Mouse (Mus musculus) Patski (cell line): ENCODE results near the gene Slc25a5. TPM values are rescaled to one million over a fixed set of nuclear protein-coding genes. Genes with fewer than 3 reads are reported as not detected.

Source experiments
- ATAC-seq: fragments of 100-300 bp; one replicate; pipeline ENCODE4 v1.8.0; 2021
- CTCF ChIA-PET: fragments of 350-600 bp; sonication (Branson Sonifier 250); formaldehyde crosslinking; loops from one replicate; lab custom pipeline; 2022; ENCODE audit warnings: inconsistent platforms; lab: Charles Lee
- POLR2A ChIA-PET: fragments of 350-600 bp; sonication (Branson Sonifier 250); formaldehyde crosslinking; loops from one replicate; lab custom pipeline; 2022; ENCODE audit warnings: antibody characterized with exemption, inconsistent platforms; lab: Charles Lee
- DNase-seq: peaks from one replicate; pipeline ENCODE4 v3.0.0-alpha.2; 2011; ENCODE audit warnings: low read depth, low spot score
- H3K27me3 ChIP-seq: fragments of 371-371 bp; one replicate; pipeline ENCODE4 v1.5.1; 2021
- CTCF ChIP-seq: fragments of 100-300 bp; IDR thresholded peaks from one replicate; pipeline ENCODE4 v1.5.1; 2021
- in situ Hi-C: fragments of 300-500 bp; cut with MboI; formaldehyde crosslinking; loops from 3 replicates; pipeline ENCODE4 v1.11.1; 2018; ENCODE audit warnings: low pct_unique_long_range_greater_than_20kb, mixed read lengths
- polyA plus RNA-seq: library from polyadenylated mRNA; unstranded; gene quantifications from one replicate; pipeline ENCODE4 v1.2.3, GENCODE M21; 2021

Gene Slc25a5
- polyA plus RNA-seq, 1 experiment from 2014 or later: 1,052 TPM

GRCm38 (mm10) chrX:36833397-36834084, 38.1 kb downstream of the Slc25a5 start:
- CTCF ChIA-PET: interaction anchor here (1.0 kb wide), 1 partner anchor 64 kb away, joined by 3 read pairs; no protein-coding TSS in a partner anchor
- H3K27me3 ChIP-seq: peaks cover 4% of the 10 kb centered on the region
- in situ Hi-C loops: no loop called here
- TF ChIP-seq CTCF: peak; percentile 81
- no peak for DNase-seq
- no peak for ATAC-seq
- POLR2A ChIA-PET: no interaction called here

GRCm38 (mm10) chrX:36837069-36837676, 41.7 kb downstream of the Slc25a5 start:
- no peak for TF ChIP-seq CTCF
- in situ Hi-C loops: no loop called here
- peaks cover 4% of the 10 kb centered on the region for H3K27me3 ChIP-seq
- DNase-seq (no peak), ATAC-seq (no peak)
- CTCF ChIA-PET: no interaction called here
- POLR2A ChIA-PET: no interaction called here

GRCm38 (mm10) chrX:36839391-36839790, 43.9 kb downstream of the Slc25a5 start:
- in situ Hi-C loops: no loop called here
- CTCF ChIA-PET: no interaction called here
- DNase-seq (no peak), ATAC-seq (no peak)
- no peaks in the 10 kb centered on the region for H3K27me3 ChIP-seq
- TF ChIP-seq CTCF: no peak
- POLR2A ChIA-PET: no interaction called here

- H3K27me3 ChIP-seq: no peaks in the 10 kb centered on the region
- ChIA-PET CTCF (no interaction called here), POLR2A (no interaction called here)
- no peak for ATAC-seq
- DNase-seq: no peak
- TF ChIP-seq CTCF: no peak
- in situ Hi-C loops: no loop called here
Measured at GRCm38 (mm10) chrX:36841698-36842097, 46.2 kb downstream of the Slc25a5 start.

GRCm38 (mm10) chrX:36843346-36843990, 48.0 kb downstream of the Slc25a5 start:
- in situ Hi-C loops: no loop called here
- no peak for TF ChIP-seq CTCF
- no peak for DNase-seq
- H3K27me3 ChIP-seq: no peaks in the 10 kb centered on the region
- CTCF ChIA-PET: no interaction called here
- POLR2A ChIA-PET: no interaction called here
- no peak for ATAC-seq

GRCm38 (mm10) chrX:36847152-36847551, 51.7 kb downstream of the Slc25a5 start:
- ChIA-PET CTCF (no interaction called here), POLR2A (no interaction called here)
- DNase-seq: no peak
- H3K27me3 ChIP-seq: no peaks in the 10 kb centered on the region
- in situ Hi-C loops: no loop called here
- no peak for TF ChIP-seq CTCF
- ATAC-seq: no peak

Other genes with a start within 250 kb of the Slc25a5 start
- gene Pgrmc1, start 197.4 kb upstream of the Slc25a5 start, polyA plus RNA-seq: 154 TPM
- 2.5 TPM for gene Akap17b, start 150.3 kb upstream of the Slc25a5 start, polyA plus RNA-seq
- gene Slc25a43, start 52.0 kb upstream of the Slc25a5 start, polyA plus RNA-seq: 0.06 TPM
- 89.0 TPM for gene Ube2a, start 78.2 kb downstream of the Slc25a5 start, polyA plus RNA-seq
- gene C330007P06Rik, start 78.5 kb downstream of the Slc25a5 start, polyA plus RNA-seq: 29.8 TPM
- gene Nkrf, start 107.2 kb downstream of the Slc25a5 start, polyA plus RNA-seq: 8.4 TPM
- 10.8 TPM for gene Sept6, start 196.1 kb downstream of the Slc25a5 start, polyA plus RNA-seq